Mouse (Mus musculus) right cerebral cortex, postnatal 10 days (tissue): Measurements from ENCODE around the gene Olfr157.

Experiments used
- DNase-seq, 2 experiments: peaks; one replicate each; pipeline ENCODE4 v3.0.0; 2021; ENCODE audit warnings: low spot score in 2 of 2

The Olfr157 gene

GRCm38 (mm10) chr4:43840101-43840500, at the start of gene Olfr157:
Olfr157 (minus strand) TSS chr4:43840201.
- DNase-seq: no peak

GRCm38 (mm10) chr4:43884196-43884595, 44.2 kb upstream of the Olfr157 start:
- no peak for DNase-seq

- DNase-seq: no peak
Observed at GRCm38 (mm10) chr4:43879566-43879965, 39.6 kb upstream of the Olfr157 start.

- no peak for DNase-seq
Observed at GRCm38 (mm10) chr4:43878121-43878776, 38.2 kb upstream of the Olfr157 start.

- DNase-seq: no peak
Observed at GRCm38 (mm10) chr4:43877230-43877629, 37.2 kb upstream of the Olfr157 start.

- DNase-seq: peak; percentile 27 to 36
Observed at GRCm38 (mm10) chr4:43875919-43876411, 36.0 kb upstream of the Olfr157 start.

GRCm38 (mm10) chr4:43875160-43875918, 35.3 kb upstream of the Olfr157 start, which contains the start of gene Reck:
Reck (plus strand) TSS chr4:43875530.
- DNase-seq: peak; percentile 88 to 89

GRCm38 (mm10) chr4:43874501-43874900, 34.5 kb upstream of the Olfr157 start:
- no peak for DNase-seq

- no peak for DNase-seq
Observed at GRCm38 (mm10) chr4:43869821-43870220, 29.8 kb upstream of the Olfr157 start.

- DNase-seq: peak in 1 of 2 experiments; percentile 9
Observed at GRCm38 (mm10) chr4:43863298-43863697, 23.3 kb upstream of the Olfr157 start.

- DNase-seq: peak; percentile 76 to 84
Observed at GRCm38 (mm10) chr4:43860744-43861519, 20.9 kb upstream of the Olfr157 start.

GRCm38 (mm10) chr4:43859886-43860285, 19.9 kb upstream of the Olfr157 start:
- no peak for DNase-seq

- no peak for DNase-seq
Observed at GRCm38 (mm10) chr4:43854101-43854500, 14.1 kb upstream of the Olfr157 start.

GRCm38 (mm10) chr4:43851265-43851664, 11.3 kb upstream of the Olfr157 start, which contains the start of gene Olfr155:
Olfr155 (plus strand) TSS chr4:43851565.
- DNase-seq: no peak

GRCm38 (mm10) chr4:43838326-43838725, 1.7 kb downstream of the Olfr157 start:
- DNase-seq: no peak

GRCm38 (mm10) chr4:43834749-43835148, 5.3 kb downstream of the Olfr157 start:
- DNase-seq: no peak

GRCm38 (mm10) chr4:43833752-43834151, 6.2 kb downstream of the Olfr157 start:
- no peak for DNase-seq

- no peak for DNase-seq
Observed at GRCm38 (mm10) chr4:43832031-43832430, 8.0 kb downstream of the Olfr157 start.

GRCm38 (mm10) chr4:43828806-43829205, 11.2 kb downstream of the Olfr157 start:
- DNase-seq: peak in 1 of 2 experiments; percentile 4

- DNase-seq: peak in 1 of 2 experiments; percentile 35
Observed at GRCm38 (mm10) chr4:43823845-43824337, 16.1 kb downstream of the Olfr157 start, which contains the start of gene Olfr156. Olfr156 (minus strand) TSS chr4:43823895.

GRCm38 (mm10) chr4:43822896-43823550, 17.0 kb downstream of the Olfr157 start:
- DNase-seq: no peak
